Mouse (Mus musculus): ENCODE results near the gene Rps6kb2.
A peak's percentile ranks its signal among the peaks of the same experiment; 100 is the strongest.

Gene Rps6kb2

GRCm38 (mm10) chr19:4187303-4187702 lies 24.1 kb upstream of the Rps6kb2 start:
- DNase-seq: no peak

GRCm38 (mm10) chr19:4184976-4185975 lies 22.1 kb upstream of the Rps6kb2 start:
- DNase-seq: no peak

GRCm38 (mm10) chr19:4183689-4184088 lies 20.5 kb upstream of the Rps6kb2 start:
- DNase-seq: no peak

GRCm38 (mm10) chr19:4181892-4182291 lies 18.7 kb upstream of the Rps6kb2 start:
- no peak for DNase-seq

- no peak for DNase-seq
Observed at GRCm38 (mm10) chr19:4180411-4180810, 17.3 kb upstream of the Rps6kb2 start.

GRCm38 (mm10) chr19:4175368-4175947 lies 12.3 kb upstream of the Rps6kb2 start, which contains the start of gene Carns1:
TSS of gene Carns1 (minus strand) at chr19:4175479.
- no peak for DNase-seq

- DNase-seq: no peak
Observed at GRCm38 (mm10) chr19:4172925-4173324, 9.8 kb upstream of the Rps6kb2 start.

- DNase-seq: no peak
Observed at GRCm38 (mm10) chr19:4171393-4172290, 8.5 kb upstream of the Rps6kb2 start.

- peak; percentile 24 for DNase-seq
Observed at GRCm38 (mm10) chr19:4170723-4171392, 7.7 kb upstream of the Rps6kb2 start.

GRCm38 (mm10) chr19:4169810-4170209 lies 6.7 kb upstream of the Rps6kb2 start:
- no peak for DNase-seq

- DNase-seq: peak; percentile 100
Observed at GRCm38 (mm10) chr19:4169378-4169784, 6.2 kb upstream of the Rps6kb2 start.

- no peak for DNase-seq
Observed at GRCm38 (mm10) chr19:4166678-4167476, 3.7 kb upstream of the Rps6kb2 start.

- no peak for DNase-seq
Observed at GRCm38 (mm10) chr19:4164721-4165120, 1.6 kb upstream of the Rps6kb2 start.

GRCm38 (mm10) chr19:4164100-4164499 lies 946 bp upstream of the Rps6kb2 start:
- no peak for DNase-seq

GRCm38 (mm10) chr19:4163543-4163887 lies 361 bp upstream of the Rps6kb2 start:
- DNase-seq: no peak

- no peak for DNase-seq
Observed at GRCm38 (mm10) chr19:4159049-4159448, 4.1 kb downstream of the Rps6kb2 start.

GRCm38 (mm10) chr19:4156771-4157170 lies 6.4 kb downstream of the Rps6kb2 start:
- DNase-seq: no peak

GRCm38 (mm10) chr19:4156073-4156579 lies 7.0 kb downstream of the Rps6kb2 start:
- no peak for DNase-seq

GRCm38 (mm10) chr19:4155223-4156072 lies 7.7 kb downstream of the Rps6kb2 start:
- peak; percentile 24 for DNase-seq
